Mouse (Mus musculus) 416B (cell line): ENCODE measurements around the gene Prmt3.

Source experiments
- DNase-seq: peaks from one replicate; pipeline ENCODE4 v3.0.0; 2011; ENCODE audit warnings: low read depth

Prmt3 gene

GRCm38 (mm10) chr7:49797171-49797570 is 19.0 kb downstream of the Prmt3 start:
- DNase-seq = no peak

- DNase-seq = no peak
Observed at GRCm38 (mm10) chr7:49803511-49803910, 25.4 kb downstream of the Prmt3 start.

- no peak for DNase-seq
Observed at GRCm38 (mm10) chr7:49804638-49805165, 26.6 kb downstream of the Prmt3 start.

- peak; percentile 42 for DNase-seq
Observed at GRCm38 (mm10) chr7:49805618-49806017, 27.5 kb downstream of the Prmt3 start.

- DNase-seq = no peak
Observed at GRCm38 (mm10) chr7:49807093-49807682, 29.0 kb downstream of the Prmt3 start.

- no peak for DNase-seq
Observed at GRCm38 (mm10) chr7:49807846-49808622, 29.9 kb downstream of the Prmt3 start.

GRCm38 (mm10) chr7:49809100-49809499 is 31.0 kb downstream of the Prmt3 start:
- DNase-seq = no peak

GRCm38 (mm10) chr7:49809562-49809961 is 31.4 kb downstream of the Prmt3 start:
- DNase-seq = no peak

GRCm38 (mm10) chr7:49811346-49811745 is 33.2 kb downstream of the Prmt3 start:
- DNase-seq = peak; percentile 33

- no peak for DNase-seq
Observed at GRCm38 (mm10) chr7:49819393-49819792, 41.2 kb downstream of the Prmt3 start.

- no peak for DNase-seq
Observed at GRCm38 (mm10) chr7:49821370-49821769, 43.2 kb downstream of the Prmt3 start.

- DNase-seq = no peak
Observed at GRCm38 (mm10) chr7:49822028-49822427, 43.9 kb downstream of the Prmt3 start.

GRCm38 (mm10) chr7:49823595-49823994 is 45.4 kb downstream of the Prmt3 start:
- DNase-seq = no peak

GRCm38 (mm10) chr7:49824043-49824442 is 45.9 kb downstream of the Prmt3 start:
- peak; percentile 74 for DNase-seq

GRCm38 (mm10) chr7:49824581-49824980 is 46.4 kb downstream of the Prmt3 start:
- peak; percentile 74 for DNase-seq

- DNase-seq = no peak
Observed at GRCm38 (mm10) chr7:49825492-49825891, 47.3 kb downstream of the Prmt3 start.

- no peak for DNase-seq
Observed at GRCm38 (mm10) chr7:49827920-49828319, 49.8 kb downstream of the Prmt3 start.

- peak; percentile 74 for DNase-seq
Observed at GRCm38 (mm10) chr7:49842366-49843282, 64.5 kb downstream of the Prmt3 start.

GRCm38 (mm10) chr7:49843304-49843933 is 65.3 kb downstream of the Prmt3 start:
- no peak for DNase-seq

- no peak for DNase-seq
Observed at GRCm38 (mm10) chr7:49847939-49848338, 69.8 kb downstream of the Prmt3 start.

- no peak for DNase-seq
Observed at GRCm38 (mm10) chr7:49853342-49854181, 75.4 kb downstream of the Prmt3 start.
